Mouse (Mus musculus) thymus, adult 2 months (tissue): Measurements from ENCODE around the gene Fzd2. TPM values are rescaled to one million over a fixed set of nuclear protein-coding genes. Genes with fewer than 3 reads are reported as not detected.

Experiments
- DNase-seq: peaks from one replicate; pipeline ENCODE4 v3.0.0; 2021
- H3K27ac ChIP-seq: fragments of 200-500 bp; 2 replicates; pipeline ENCODE4 v1.5.1; 2012; ENCODE audit warnings: low read length, control low read depth; ENCODE audit not compliant: control insufficient read depth, insufficient read depth
- H3K27me3 ChIP-seq: fragments of 200-500 bp; 2 replicates; pipeline ENCODE4 v1.6.1; 2012; ENCODE audit warnings: mild to moderate bottlenecking, low read length, moderate library complexity, mixed read lengths; ENCODE audit not compliant: control insufficient read depth, insufficient read depth
- H3K36me3 ChIP-seq: fragments of 200-500 bp; 2 replicates; pipeline ENCODE4 v1.6.1; 2012; ENCODE audit warnings: mild to moderate bottlenecking, low read length, moderate library complexity; ENCODE audit not compliant: control insufficient read depth, insufficient read depth
- H3K4me1 ChIP-seq: fragments of 200-500 bp; replicated peaks from 2 replicates; pipeline ENCODE4 v1.6.1; 2012; ENCODE audit warnings: low read length; ENCODE audit not compliant: control insufficient read depth, insufficient read depth
- H3K4me3 ChIP-seq: fragments of 200-500 bp; 2 replicates; pipeline ENCODE4 v1.5.1; 2012; ENCODE audit warnings: mild to moderate bottlenecking, low read length, control low read depth, moderate library complexity; ENCODE audit not compliant: control insufficient read depth, insufficient read depth
- CTCF ChIP-seq: fragments of 200-500 bp; IDR thresholded peaks from 2 replicates; pipeline ENCODE4 v1.5.1; 2012; ENCODE audit warnings: mild to moderate bottlenecking, control low read depth, low read length, moderate library complexity, borderline replicate concordance; ENCODE audit not compliant: control insufficient read depth, poor library complexity, insufficient read depth; ENCODE audit errors: extremely low read depth
- POLR2A ChIP-seq: fragments of 200-500 bp; IDR thresholded peaks from 2 replicates; pipeline ENCODE4 v1.6.1; 2012; ENCODE audit warnings: mild to moderate bottlenecking, low read length, control low read depth, moderate library complexity; ENCODE audit not compliant: control insufficient read depth, poor library complexity, insufficient read depth; ENCODE audit errors: extremely low read depth
- WGBS: fragments of 180-500 bp; shearing (Covaris S2); methylation state at CpG from one replicate; pipeline ENCODE4 v1.1.7; 2018; 5-methylcytosine and 5-hydroxymethylcytosine counted together
- polyA plus RNA-seq: library from polyadenylated mRNA; depleted of rRNA; stranded (reverse); fragments of >200 nt; gene quantifications from 2 replicates; pipeline ENCODE4 v1.2.3, GENCODE M21; 2012

The Fzd2 gene
- polyA plus RNA-seq, 1 experiment: 10.2 TPM

GRCm38 (mm10) chr11:102565741-102566140, 38.5 kb upstream of the Fzd2 start:
- no peaks in the 10 kb centered on the region for H3K4me1 ChIP-seq
- H3K36me3 ChIP-seq: no peaks in the 10 kb centered on the region
- TF ChIP-seq POLR2A: no peak
- TF ChIP-seq CTCF: no peak
- no peak overlapping the region for H3K4me3 ChIP-seq
- H3K27me3 ChIP-seq: no peaks in the 10 kb centered on the region
- DNase-seq: no peak
- H3K27ac ChIP-seq: no peak overlapping the region

GRCm38 (mm10) chr11:102566290-102566689, 37.9 kb upstream of the Fzd2 start:
- 100% methylated on average over 1 of the region's 1 CpGs for WGBS
- Histone ChIP-seq H3K27me3 (no peaks in the 10 kb centered on the region), H3K4me3 (no peak overlapping the region), H3K4me1 (no peaks in the 10 kb centered on the region), H3K36me3 (no peaks in the 10 kb centered on the region), H3K27ac (no peak overlapping the region)
- DNase-seq: no peak
- TF ChIP-seq POLR2A (no peak), CTCF (no peak)

GRCm38 (mm10) chr11:102567157-102567556, 37.0 kb upstream of the Fzd2 start:
- Histone ChIP-seq H3K27ac (no peak overlapping the region), H3K36me3 (no peaks in the 10 kb centered on the region), H3K27me3 (no peaks in the 10 kb centered on the region), H3K4me1 (no peaks in the 10 kb centered on the region), H3K4me3 (no peak overlapping the region)
- TF ChIP-seq CTCF: no peak
- no peak for TF ChIP-seq POLR2A
- DNase-seq: no peak
- 87% methylated on average over 6 of the region's 6 CpGs for WGBS

- Histone ChIP-seq H3K27ac (no peak overlapping the region), H3K27me3 (no peaks in the 10 kb centered on the region), H3K4me3 (no peak overlapping the region), H3K36me3 (no peaks in the 10 kb centered on the region), H3K4me1 (no peaks in the 10 kb centered on the region)
- no peak for DNase-seq
- no peak for TF ChIP-seq CTCF
- TF ChIP-seq POLR2A: no peak
- WGBS: 97% methylated on average over 15 of the region's 15 CpGs
These were observed 36.5 kb upstream of the Fzd2 start for GRCm38 (mm10) chr11:102567723-102568122.

- no peak overlapping the region for H3K27ac ChIP-seq
- TF ChIP-seq CTCF (peak; percentile 74; the same call in 1 of the 2 replicates), POLR2A (no peak)
- 80% methylated on average over 12 of the region's 12 CpGs for WGBS
- no peaks in the 10 kb centered on the region for H3K4me1 ChIP-seq
- peak; percentile 17 for DNase-seq
- no peak overlapping the region for H3K4me3 ChIP-seq
- H3K27me3 ChIP-seq: no peaks in the 10 kb centered on the region
- H3K36me3 ChIP-seq: no peaks in the 10 kb centered on the region
These were observed 36.0 kb upstream of the Fzd2 start for GRCm38 (mm10) chr11:102568191-102568590.

GRCm38 (mm10) chr11:102568756-102569377, 35.3 kb upstream of the Fzd2 start:
- H3K4me1 ChIP-seq: no peaks in the 10 kb centered on the region
- H3K27ac ChIP-seq: no peak overlapping the region
- WGBS: 68% methylated on average over 7 of the region's 7 CpGs
- no peak for DNase-seq
- H3K36me3 ChIP-seq: no peaks in the 10 kb centered on the region
- TF ChIP-seq POLR2A (no peak), CTCF (no peak)
- no peak overlapping the region for H3K4me3 ChIP-seq
- H3K27me3 ChIP-seq: no peaks in the 10 kb centered on the region
